Mouse (Mus musculus) myocyte (in vitro differentiated cells): ENCODE results near the gene Stard10.

ENCODE experiments used
- CEBPB ChIP-seq: IDR thresholded peaks from 2 replicates; pipeline ENCODE4 v1.6.1; 2011; ENCODE audit warnings: mild to moderate bottlenecking, moderate library complexity; ENCODE audit not compliant: poor library complexity, insufficient read depth, severe bottlenecking
- E2F4 ChIP-seq: IDR thresholded peaks from one replicate; pipeline ENCODE4 v1.6.1; 2011; ENCODE audit warnings: mild to moderate bottlenecking, control low read depth, moderate library complexity; ENCODE audit not compliant: insufficient read depth
- MAX ChIP-seq: IDR thresholded peaks from one replicate; pipeline ENCODE4 v1.6.1; 2011; ENCODE audit warnings: low read depth, mild to moderate bottlenecking, control low read depth
- MYOD1 ChIP-seq, 3 experiments: IDR thresholded peaks; one replicate each; pipeline ENCODE4 v1.6.1; 2011; ENCODE audit warnings: control low read depth in 2 of 3, low read depth in 2 of 3, mild to moderate bottlenecking in 2 of 3, moderate library complexity in 1 of 3; ENCODE audit not compliant: insufficient read length in 2 of 3, control insufficient read depth in 1 of 3
- POLR2A ChIP-seq: IDR thresholded peaks from one replicate; pipeline ENCODE4 v1.6.1; 2011; ENCODE audit warnings: low read depth, mild to moderate bottlenecking, control low read depth, moderate library complexity; ENCODE audit not compliant: insufficient read length
- REST ChIP-seq: IDR thresholded peaks from one replicate; pipeline ENCODE4 v1.6.1; 2011; ENCODE audit warnings: mild to moderate bottlenecking, control low read depth, moderate library complexity; ENCODE audit not compliant: insufficient read depth, insufficient read length
- SRF ChIP-seq: IDR thresholded peaks from one replicate; pipeline ENCODE4 v1.6.1; 2011; ENCODE audit warnings: low read depth; ENCODE audit not compliant: control insufficient read depth, insufficient read length
- TCF12 ChIP-seq: IDR thresholded peaks from one replicate; pipeline ENCODE4 v1.6.1; 2011; ENCODE audit warnings: mild to moderate bottlenecking, control low read depth; ENCODE audit not compliant: poor library complexity, insufficient read depth, severe bottlenecking
- TCF3 ChIP-seq: IDR thresholded peaks from one replicate; pipeline ENCODE4 v1.6.1; 2011; ENCODE audit warnings: low read depth, control low read depth; ENCODE audit not compliant: insufficient read length
- USF1 ChIP-seq: IDR thresholded peaks from one replicate; pipeline ENCODE4 v1.6.1; 2011; ENCODE audit warnings: low read depth, mild to moderate bottlenecking, control low read depth, moderate library complexity

DNA sequence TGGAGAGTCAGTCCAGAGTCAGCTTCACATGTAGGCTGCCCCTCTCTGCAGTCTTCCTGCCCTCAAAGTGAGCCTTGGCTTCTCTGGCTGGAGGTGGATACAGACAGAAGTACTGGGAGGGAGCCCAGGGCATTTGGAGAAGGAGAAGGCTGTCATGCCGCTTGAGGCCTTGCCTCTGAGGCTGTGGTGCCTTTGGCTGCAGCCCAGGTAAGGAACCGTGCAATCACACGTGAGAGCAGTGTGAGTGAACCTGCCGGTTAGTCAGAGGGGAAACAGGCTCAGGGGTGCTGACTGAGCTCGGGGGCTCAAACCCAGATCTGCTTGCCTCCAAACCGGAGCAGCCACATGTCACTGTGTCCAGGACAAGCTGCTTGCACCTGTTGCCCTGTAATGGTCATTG lies 64.6 kb downstream of the Stard10 start:
- TF ChIP-seq E2F4 (no peak), POLR2A (no peak), MAX (no peak), TCF12 (no peak), TCF3 (no peak), USF1 (no peak), MYOD1 (IDR thresholded peaks at IDR 0.05; ENCODE audit: control insufficient read depth in 1 of 3, insufficient read length in 2 of 3, low read depth in 2 of 3) (peak in 1 of 3 experiments; percentile 27), CEBPB (no peak), REST (no peak), SRF (no peak)
